Mouse (Mus musculus): ENCODE data around the gene Hmgcl. TPM values are rescaled to one million over a fixed set of nuclear protein-coding genes. Genes with fewer than 3 reads are reported as not detected.

Gene Hmgcl
- polyA plus RNA-seq, 1 experiment = 27.9 TPM

DNA sequence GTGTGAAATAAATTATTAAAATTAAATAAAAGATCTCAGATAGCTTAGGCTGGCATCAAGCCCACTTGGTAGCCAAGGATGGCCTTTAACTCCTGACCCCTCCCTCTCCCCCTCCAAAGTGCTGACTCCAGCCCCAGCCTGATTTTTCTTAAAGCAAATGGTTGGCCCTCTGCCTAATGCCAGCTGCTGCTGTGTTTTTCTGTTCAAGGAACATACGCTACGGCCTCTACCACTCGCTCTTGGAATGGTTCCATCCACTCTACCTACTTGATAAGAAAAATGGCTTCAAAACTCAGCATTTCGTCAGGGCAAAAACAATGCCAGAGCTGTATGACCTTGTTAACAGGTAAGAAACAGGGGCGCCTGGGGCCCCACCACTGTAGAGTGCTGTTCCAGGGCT is 20.9 kb upstream of the Hmgcl start:
- no peak for DNase-seq (ENCODE audit: low read depth in 1 of 2, low spot score in 2 of 2)
- no peaks in the 10 kb centered on the region; the same call in 1 of the 2 replicates for H3K4me1 ChIP-seq (ENCODE audit: control insufficient read depth, insufficient read depth, insufficient read length)
- H3K27ac ChIP-seq (ENCODE audit: insufficient read depth, low read length) = no peak overlapping the region
- H3K36me3 ChIP-seq (ENCODE audit: control insufficient read depth, insufficient read depth, low read length) = peaks cover 19% of the 10 kb centered on the region
- WGBS = 88% methylated on average over 5 of the region's 5 CpGs
- no peak for TF ChIP-seq POLR2A (IDR thresholded peaks at IDR 0.05; ENCODE audit: low read depth, low read length)
- no peak for TF ChIP-seq CTCF (IDR thresholded peaks at IDR 0.05; ENCODE audit: extremely low read depth, insufficient read depth, insufficient read length, insufficient replicate concordance)
- H3K4me3 ChIP-seq (ENCODE audit: extremely low read depth, insufficient read depth, insufficient read length) = no peak overlapping the region
- H3K27me3 ChIP-seq (ENCODE audit: control insufficient read depth, insufficient read depth, low read length) = no peaks in the 10 kb centered on the region

GRCm38 (mm10) chr4:135926195-135926808 is 19.9 kb upstream of the Hmgcl start:
- no peak for DNase-seq (ENCODE audit: low read depth in 1 of 2, low spot score in 2 of 2)
- no peak overlapping the region for H3K4me3 ChIP-seq (ENCODE audit: extremely low read depth, insufficient read depth, insufficient read length)
- WGBS = 89% methylated on average over 10 of the region's 10 CpGs
- H3K36me3 ChIP-seq (ENCODE audit: control insufficient read depth, insufficient read depth, low read length) = peaks cover 23% of the 10 kb centered on the region
- H3K27ac ChIP-seq (ENCODE audit: insufficient read depth, low read length) = no peak overlapping the region
- no peaks in the 10 kb centered on the region; the same call in 1 of the 2 replicates for H3K4me1 ChIP-seq (ENCODE audit: control insufficient read depth, insufficient read depth, insufficient read length)
- TF ChIP-seq CTCF (IDR thresholded peaks at IDR 0.05; ENCODE audit: extremely low read depth, insufficient read depth, insufficient read length, insufficient replicate concordance) = no peak
- TF ChIP-seq POLR2A (IDR thresholded peaks at IDR 0.05; ENCODE audit: low read depth, low read length) = no peak
- H3K27me3 ChIP-seq (ENCODE audit: control insufficient read depth, insufficient read depth, low read length) = no peaks in the 10 kb centered on the region

GRCm38 (mm10) chr4:135926861-135927260 is 19.4 kb upstream of the Hmgcl start:
- no peak for DNase-seq (ENCODE audit: low read depth in 1 of 2, low spot score in 2 of 2)
- no peak overlapping the region for H3K27ac ChIP-seq (ENCODE audit: insufficient read depth, low read length)
- no peak for TF ChIP-seq POLR2A (IDR thresholded peaks at IDR 0.05; ENCODE audit: low read depth, low read length)
- H3K4me3 ChIP-seq (ENCODE audit: extremely low read depth, insufficient read depth, insufficient read length) = no peak overlapping the region
- H3K4me1 ChIP-seq (ENCODE audit: control insufficient read depth, insufficient read depth, insufficient read length) = no peaks in the 10 kb centered on the region; the same call in 1 of the 2 replicates
- peaks cover 25% of the 10 kb centered on the region for H3K36me3 ChIP-seq (ENCODE audit: control insufficient read depth, insufficient read depth, low read length)
- no peaks in the 10 kb centered on the region for H3K27me3 ChIP-seq (ENCODE audit: control insufficient read depth, insufficient read depth, low read length)
- 94% methylated on average over 3 of the region's 3 CpGs for WGBS

DNA sequence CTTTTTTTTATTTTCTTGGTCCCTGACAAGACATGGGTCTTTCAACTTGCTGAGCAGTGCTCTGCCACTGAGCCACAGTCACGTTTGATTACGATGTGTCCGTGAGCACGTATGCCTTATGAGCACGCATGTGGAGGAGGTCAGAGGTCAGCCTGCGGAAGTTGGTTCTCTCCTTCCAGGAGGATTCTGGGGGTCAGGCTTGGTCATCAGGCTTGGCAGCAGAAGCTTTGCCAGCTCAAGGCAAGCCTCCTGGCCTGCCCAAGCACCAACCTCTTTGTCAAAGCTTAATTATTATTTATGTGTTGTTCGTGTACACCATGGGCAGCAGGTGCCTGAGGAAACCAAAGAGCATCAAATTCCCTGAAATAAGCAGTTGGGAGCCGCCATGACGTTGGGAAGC is 17.9 kb upstream of the Hmgcl start:
- no peak for DNase-seq (ENCODE audit: low read depth in 1 of 2, low spot score in 2 of 2)
- H3K27ac ChIP-seq (ENCODE audit: insufficient read depth, low read length) = no peak overlapping the region
- 96% methylated on average over 9 of the region's 9 CpGs for WGBS
- H3K27me3 ChIP-seq (ENCODE audit: control insufficient read depth, insufficient read depth, low read length) = no peaks in the 10 kb centered on the region
- H3K4me3 ChIP-seq (ENCODE audit: extremely low read depth, insufficient read depth, insufficient read length) = no peak overlapping the region
- TF ChIP-seq CTCF (IDR thresholded peaks at IDR 0.05; ENCODE audit: extremely low read depth, insufficient read depth, insufficient read length, insufficient replicate concordance) = no peak
- TF ChIP-seq POLR2A (IDR thresholded peaks at IDR 0.05; ENCODE audit: low read depth, low read length) = no peak
- H3K4me1 ChIP-seq (ENCODE audit: control insufficient read depth, insufficient read depth, insufficient read length) = no peaks in the 10 kb centered on the region
- peaks cover 30% of the 10 kb centered on the region for H3K36me3 ChIP-seq (ENCODE audit: control insufficient read depth, insufficient read depth, low read length)

DNA sequence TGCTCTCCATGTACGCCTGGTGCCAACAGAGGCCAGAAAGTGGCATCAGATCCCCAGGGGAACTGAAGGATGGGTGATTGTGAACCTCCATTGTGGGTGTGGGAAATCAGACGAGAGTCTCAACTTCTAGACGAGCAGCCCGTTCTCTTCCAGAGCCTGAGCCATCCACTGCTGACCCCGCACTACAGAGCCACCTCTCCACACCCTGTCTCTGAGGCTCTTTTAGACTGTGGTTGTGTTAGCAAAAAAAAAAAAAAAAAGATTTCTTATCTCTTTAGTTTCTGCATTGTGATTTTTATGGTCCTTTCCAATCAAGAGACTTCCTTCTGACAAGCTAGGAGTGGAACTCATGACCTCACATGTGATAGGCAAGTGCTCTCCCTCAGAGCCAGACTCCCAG is 16.8 kb upstream of the Hmgcl start:
- TF ChIP-seq POLR2A (IDR thresholded peaks at IDR 0.05; ENCODE audit: low read depth, low read length) = no peak
- no peak for TF ChIP-seq CTCF (IDR thresholded peaks at IDR 0.05; ENCODE audit: extremely low read depth, insufficient read depth, insufficient read length, insufficient replicate concordance)
- 81% methylated on average over 5 of the region's 5 CpGs for WGBS
- peaks cover 36% of the 10 kb centered on the region for H3K36me3 ChIP-seq (ENCODE audit: control insufficient read depth, insufficient read depth, low read length)
- no peak for DNase-seq (ENCODE audit: low read depth in 1 of 2, low spot score in 2 of 2)
- no peak overlapping the region for H3K27ac ChIP-seq (ENCODE audit: insufficient read depth, low read length)
- H3K4me3 ChIP-seq (ENCODE audit: extremely low read depth, insufficient read depth, insufficient read length) = no peak overlapping the region
- H3K27me3 ChIP-seq (ENCODE audit: control insufficient read depth, insufficient read depth, low read length) = no peaks in the 10 kb centered on the region
- no peaks in the 10 kb centered on the region for H3K4me1 ChIP-seq (ENCODE audit: control insufficient read depth, insufficient read depth, insufficient read length)

- H3K4me1 ChIP-seq (ENCODE audit: control insufficient read depth, insufficient read depth, insufficient read length) = no peaks in the 10 kb centered on the region
- H3K27ac ChIP-seq (ENCODE audit: insufficient read depth, low read length) = no peak overlapping the region
- H3K4me3 ChIP-seq (ENCODE audit: extremely low read depth, insufficient read depth, insufficient read length) = no peak overlapping the region
- no peak for TF ChIP-seq CTCF (IDR thresholded peaks at IDR 0.05; ENCODE audit: extremely low read depth, insufficient read depth, insufficient read length, insufficient replicate concordance)
- no peak for TF ChIP-seq POLR2A (IDR thresholded peaks at IDR 0.05; ENCODE audit: low read depth, low read length)
- no peaks in the 10 kb centered on the region for H3K27me3 ChIP-seq (ENCODE audit: control insufficient read depth, insufficient read depth, low read length)
- 93% methylated on average over 9 of the region's 9 CpGs for WGBS
- no peak for DNase-seq (ENCODE audit: low read depth in 1 of 2, low spot score in 2 of 2)
- peaks cover 37% of the 10 kb centered on the region for H3K36me3 ChIP-seq (ENCODE audit: control insufficient read depth, insufficient read depth, low read length)
Observed at GRCm38 (mm10) chr4:135929828-135930227, 16.4 kb upstream of the Hmgcl start.

- DNase-seq (ENCODE audit: low read depth in 1 of 2, low spot score in 2 of 2) = no peak
- no peaks in the 10 kb centered on the region for H3K27me3 ChIP-seq (ENCODE audit: control insufficient read depth, insufficient read depth, low read length)
- H3K4me1 ChIP-seq (ENCODE audit: control insufficient read depth, insufficient read depth, insufficient read length) = no peaks in the 10 kb centered on the region
- 95% methylated on average over 8 of the region's 8 CpGs for WGBS
- H3K27ac ChIP-seq (ENCODE audit: insufficient read depth, low read length) = no peak overlapping the region
- no peak for TF ChIP-seq CTCF (IDR thresholded peaks at IDR 0.05; ENCODE audit: extremely low read depth, insufficient read depth, insufficient read length, insufficient replicate concordance)
- no peak for TF ChIP-seq POLR2A (IDR thresholded peaks at IDR 0.05; ENCODE audit: low read depth, low read length)
- no peak overlapping the region for H3K4me3 ChIP-seq (ENCODE audit: extremely low read depth, insufficient read depth, insufficient read length)
- peaks cover 37% of the 10 kb centered on the region for H3K36me3 ChIP-seq (ENCODE audit: control insufficient read depth, insufficient read depth, low read length)
Observed at GRCm38 (mm10) chr4:135930239-135930638, 16.0 kb upstream of the Hmgcl start.
